Mouse (Mus musculus) cerebellum, adult 2 months (tissue): Measurements from ENCODE around the gene March10.

Source experiments
- CTCF ChIP-seq: fragments of 200-500 bp; IDR thresholded peaks from 2 replicates; pipeline ENCODE4 v1.5.1; 2011; ENCODE audit warnings: low read depth, mild to moderate bottlenecking, control low read depth, low read length, moderate library complexity, borderline replicate concordance; ENCODE audit not compliant: insufficient read depth
- POLR2A ChIP-seq: fragments of 200-500 bp; IDR thresholded peaks from 2 replicates; pipeline ENCODE4 v1.6.1; 2011; ENCODE audit warnings: low read length, control low read depth, borderline replicate concordance; ENCODE audit not compliant: insufficient read depth

DNA sequence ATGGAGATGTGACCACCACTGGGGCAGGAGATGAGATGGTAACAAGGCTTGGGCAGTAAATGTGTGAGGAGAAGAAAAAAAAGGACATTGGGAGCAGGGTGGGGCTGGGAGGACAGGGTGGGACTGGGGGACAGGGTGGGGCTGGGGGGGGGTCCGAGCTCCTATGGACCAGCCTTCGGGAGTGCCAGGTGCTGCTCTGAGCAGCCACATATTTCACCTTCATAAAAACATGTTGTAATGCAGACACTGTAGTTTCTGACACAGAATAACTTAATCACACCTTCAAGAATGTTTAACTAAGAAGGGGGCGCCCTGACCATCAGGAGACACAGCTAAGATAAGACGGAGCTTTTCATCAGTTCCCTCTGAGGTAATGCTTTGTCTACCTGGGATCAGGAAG is 4.0 kb downstream of the March10 start:
- no peak for TF ChIP-seq CTCF
- no peak for TF ChIP-seq POLR2A
